Mouse (Mus musculus): ENCODE data around the gene Trib3. TPM values are rescaled to one million over a fixed set of nuclear protein-coding genes. Genes with fewer than 3 reads are reported as not detected.

Gene Trib3
- polyA plus RNA-seq, 1 experiment = 27.6 TPM

DNA sequence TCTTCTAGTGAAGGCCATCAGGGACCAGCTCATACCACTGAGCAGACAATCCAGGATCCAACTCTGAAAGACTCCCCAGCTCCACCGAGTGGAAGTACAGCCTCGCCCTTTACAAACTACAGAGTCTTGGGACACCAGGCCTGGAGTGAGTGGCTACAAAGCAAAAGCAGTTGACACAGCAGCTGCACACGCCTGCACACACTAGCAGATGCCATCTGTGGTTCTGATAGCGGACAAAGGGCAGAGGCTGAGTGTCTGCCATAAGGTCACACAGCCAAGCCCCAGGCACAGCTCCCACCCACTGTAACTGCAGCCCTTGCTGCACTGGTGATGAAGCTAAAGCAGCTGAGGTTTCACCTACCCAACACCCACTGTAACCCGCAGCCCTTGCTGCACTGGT lies 22.3 kb downstream of the Trib3 start:
- Histone ChIP-seq H3K79me3 (ENCODE audit: low read depth) (no peaks in the 10 kb centered on the region), H3ac (ENCODE audit: control insufficient read depth, insufficient read length, low read depth) (no peak overlapping the region), H3K27me3 (ENCODE audit: control insufficient read depth, insufficient read depth, insufficient read length) (no peaks in the 10 kb centered on the region), H3K4me3 (ENCODE audit: insufficient read depth, poor library complexity, severe bottlenecking) (no peak overlapping the region), H3K79me2 (ENCODE audit: control insufficient read depth, insufficient read depth) (peaks cover 7% of the 10 kb centered on the region), H3K36me3 (ENCODE audit: control insufficient read depth, insufficient read depth) (peaks cover 62% of the 10 kb centered on the region)
- TF ChIP-seq USF1 (IDR thresholded peaks at IDR 0.05; ENCODE audit: low read depth) (no peak), MAX (IDR thresholded peaks at IDR 0.05) (no peak), MYOD1 (IDR thresholded peaks at IDR 0.05; ENCODE audit: control insufficient read depth, insufficient read length, low read depth) (no peak), CTCF (IDR thresholded peaks at IDR 0.05; ENCODE audit: control insufficient read depth, insufficient read depth, insufficient read length) (no peak), FOSL1 (IDR thresholded peaks at IDR 0.05; ENCODE audit: insufficient read depth, low read length, poor library complexity, severe bottlenecking) (no peak), MYOG (IDR thresholded peaks at IDR 0.05; ENCODE audit: control insufficient read depth, extremely low read depth, insufficient read length) (no peak), CEBPB (IDR thresholded peaks at IDR 0.05; ENCODE audit: low read depth) (no peak)

DNA sequence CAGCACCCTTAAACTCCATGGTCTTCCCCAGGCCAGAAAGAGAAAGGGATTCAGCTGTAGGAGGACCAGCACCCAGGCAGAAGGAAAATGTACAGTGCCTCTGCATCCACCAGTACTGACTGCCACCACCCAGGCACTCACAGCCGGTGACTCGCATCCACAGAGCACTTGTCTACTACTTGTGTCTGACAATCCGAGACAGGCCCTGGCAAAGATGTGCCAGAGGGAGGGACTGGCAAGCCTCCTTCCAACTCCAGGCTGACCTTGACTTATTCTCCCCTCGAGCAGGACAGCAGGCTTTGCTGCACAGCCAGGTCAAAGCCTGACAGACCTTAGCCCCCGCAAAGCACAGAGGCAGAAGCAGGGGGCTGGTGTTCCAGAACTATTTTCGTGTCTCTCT lies 26.8 kb downstream of the Trib3 start:
- no peaks in the 10 kb centered on the region for H3K79me3 ChIP-seq (ENCODE audit: low read depth)
- H3K4me3 ChIP-seq (ENCODE audit: insufficient read depth, poor library complexity, severe bottlenecking) = no peak overlapping the region
- no peak overlapping the region for H3ac ChIP-seq (ENCODE audit: control insufficient read depth, insufficient read length, low read depth)
- no peaks in the 10 kb centered on the region for H3K79me2 ChIP-seq (ENCODE audit: control insufficient read depth, insufficient read depth)
- H3K27me3 ChIP-seq (ENCODE audit: control insufficient read depth, insufficient read depth, insufficient read length) = no peaks in the 10 kb centered on the region
- TF ChIP-seq CEBPB (IDR thresholded peaks at IDR 0.05; ENCODE audit: low read depth) (no peak), MYOG (IDR thresholded peaks at IDR 0.05; ENCODE audit: control insufficient read depth, extremely low read depth, insufficient read length) (no peak), MAX (IDR thresholded peaks at IDR 0.05) (no peak), FOSL1 (IDR thresholded peaks at IDR 0.05; ENCODE audit: insufficient read depth, low read length, poor library complexity, severe bottlenecking) (no peak), CTCF (IDR thresholded peaks at IDR 0.05; ENCODE audit: control insufficient read depth, insufficient read depth, insufficient read length) (no peak), MYOD1 (IDR thresholded peaks at IDR 0.05; ENCODE audit: control insufficient read depth, insufficient read length, low read depth) (no peak), USF1 (IDR thresholded peaks at IDR 0.05; ENCODE audit: low read depth) (no peak)
- H3K36me3 ChIP-seq (ENCODE audit: control insufficient read depth, insufficient read depth) = peaks cover 63% of the 10 kb centered on the region

DNA sequence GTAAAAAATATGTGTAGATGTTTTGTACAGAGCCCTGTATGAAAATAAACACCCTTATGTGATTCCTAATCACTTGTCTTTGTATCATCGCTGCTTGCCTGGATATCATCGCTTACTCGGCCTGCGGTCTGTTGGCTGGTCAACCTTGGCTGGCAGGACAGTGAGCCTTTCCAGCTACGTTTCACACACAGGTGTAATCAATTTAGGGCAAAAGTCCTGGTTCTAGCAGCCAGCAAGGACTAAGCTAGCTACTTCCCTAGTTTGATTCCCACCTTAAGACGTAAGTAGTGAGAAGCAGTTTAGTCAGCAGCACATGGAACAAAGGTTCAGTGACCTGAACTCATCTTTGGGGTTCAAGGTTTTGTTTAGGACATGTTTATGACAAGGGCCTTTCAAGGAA lies 29.9 kb downstream of the Trib3 start:
- H3ac ChIP-seq (ENCODE audit: control insufficient read depth, insufficient read length, low read depth) = no peak overlapping the region
- no peak for TF ChIP-seq USF1 (IDR thresholded peaks at IDR 0.05; ENCODE audit: low read depth)
- no peak for TF ChIP-seq FOSL1 (IDR thresholded peaks at IDR 0.05; ENCODE audit: insufficient read depth, low read length, poor library complexity, severe bottlenecking)
- no peak for TF ChIP-seq MYOD1 (IDR thresholded peaks at IDR 0.05; ENCODE audit: control insufficient read depth, insufficient read length, low read depth)
- TF ChIP-seq MYOG (IDR thresholded peaks at IDR 0.05; ENCODE audit: control insufficient read depth, extremely low read depth, insufficient read length) = no peak
- no peak for TF ChIP-seq CEBPB (IDR thresholded peaks at IDR 0.05; ENCODE audit: low read depth)
- TF ChIP-seq MAX (IDR thresholded peaks at IDR 0.05) = no peak
- no peak for TF ChIP-seq CTCF (IDR thresholded peaks at IDR 0.05; ENCODE audit: control insufficient read depth, insufficient read depth, insufficient read length)
- no peaks in the 10 kb centered on the region for H3K79me3 ChIP-seq (ENCODE audit: low read depth)
- peaks cover 80% of the 10 kb centered on the region for H3K36me3 ChIP-seq (ENCODE audit: control insufficient read depth, insufficient read depth)
- H3K4me3 ChIP-seq (ENCODE audit: insufficient read depth, poor library complexity, severe bottlenecking) = no peak overlapping the region
- H3K27me3 ChIP-seq (ENCODE audit: control insufficient read depth, insufficient read depth, insufficient read length) = no peaks in the 10 kb centered on the region
- H3K79me2 ChIP-seq (ENCODE audit: control insufficient read depth, insufficient read depth) = no peaks in the 10 kb centered on the region

DNA sequence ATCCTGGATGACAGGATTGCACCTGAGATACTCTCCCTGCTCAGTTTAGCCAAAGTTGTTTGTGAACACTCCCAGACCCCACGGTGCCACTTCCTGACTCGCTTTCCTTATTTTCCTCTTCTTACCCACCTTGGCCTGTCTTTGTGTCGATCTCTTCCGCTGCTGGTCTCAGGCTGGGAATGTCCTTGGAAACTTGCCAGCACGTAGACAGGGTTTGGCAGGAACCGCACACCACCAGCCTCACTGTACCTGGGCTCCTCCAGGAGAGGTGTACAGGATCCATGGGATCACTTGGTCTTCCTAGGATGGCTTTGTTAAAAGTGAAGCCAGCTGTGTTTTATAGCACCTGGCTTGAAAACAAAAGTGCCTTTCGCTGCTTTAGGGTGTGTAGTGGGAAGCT lies 30.8 kb downstream of the Trib3 start:
- peaks cover 84% of the 10 kb centered on the region for H3K36me3 ChIP-seq (ENCODE audit: control insufficient read depth, insufficient read depth)
- no peak overlapping the region for H3K4me3 ChIP-seq (ENCODE audit: insufficient read depth, poor library complexity, severe bottlenecking)
- H3K79me3 ChIP-seq (ENCODE audit: low read depth) = no peaks in the 10 kb centered on the region
- no peaks in the 10 kb centered on the region for H3K79me2 ChIP-seq (ENCODE audit: control insufficient read depth, insufficient read depth)
- TF ChIP-seq FOSL1 (IDR thresholded peaks at IDR 0.05; ENCODE audit: insufficient read depth, low read length, poor library complexity, severe bottlenecking) = no peak
- no peaks in the 10 kb centered on the region for H3K27me3 ChIP-seq (ENCODE audit: control insufficient read depth, insufficient read depth, insufficient read length)
- no peak overlapping the region for H3ac ChIP-seq (ENCODE audit: control insufficient read depth, insufficient read length, low read depth)

DNA sequence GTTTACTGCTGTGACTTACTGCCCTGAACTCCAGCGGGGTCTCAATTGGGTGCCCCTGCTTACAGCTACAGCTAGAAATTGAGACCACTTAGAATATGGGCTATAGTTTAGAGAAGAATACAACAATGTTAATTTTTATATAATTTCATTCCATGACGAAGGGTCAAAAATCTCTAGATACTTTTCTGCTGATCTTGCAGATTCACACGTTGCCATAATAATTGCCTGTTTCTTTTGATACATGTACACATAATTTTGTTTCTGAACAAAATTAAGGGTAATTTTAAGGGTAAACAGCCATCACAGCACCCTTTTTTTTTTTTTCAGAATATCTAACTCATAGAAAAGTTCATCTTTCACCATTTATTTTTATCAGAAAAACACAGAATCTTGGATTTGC lies 36.6 kb downstream of the Trib3 start:
- no peaks in the 10 kb centered on the region for H3K27me3 ChIP-seq (ENCODE audit: control insufficient read depth, insufficient read depth, insufficient read length)

DNA sequence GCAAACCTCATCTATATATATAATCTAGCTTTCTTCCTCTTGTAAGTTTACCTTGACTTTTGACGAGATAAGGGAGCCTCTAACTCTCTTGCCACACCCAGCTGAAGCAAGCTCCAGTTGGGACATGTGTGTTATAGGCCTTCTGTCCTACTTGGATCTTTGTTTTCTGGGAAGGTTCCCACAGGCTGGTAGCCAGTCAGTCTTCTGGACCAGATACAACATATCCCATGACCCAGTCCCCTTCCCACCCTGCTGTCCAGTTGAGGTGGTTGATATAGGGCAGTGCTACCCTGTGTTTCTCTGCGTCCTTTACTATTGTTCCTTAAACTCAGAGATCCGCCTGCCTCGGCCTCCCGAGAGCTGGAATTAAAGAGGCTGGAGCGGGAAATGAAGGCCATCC lies 38.4 kb downstream of the Trib3 start:
- Histone ChIP-seq H3K4me3 (ENCODE audit: insufficient read depth, poor library complexity, severe bottlenecking) (no peak overlapping the region), H3K79me3 (ENCODE audit: low read depth) (peaks cover 9% of the 10 kb centered on the region), H3K79me2 (ENCODE audit: control insufficient read depth, insufficient read depth) (peaks cover 23% of the 10 kb centered on the region), H3ac (ENCODE audit: control insufficient read depth, insufficient read length, low read depth) (no peak overlapping the region), H3K36me3 (ENCODE audit: control insufficient read depth, insufficient read depth) (peaks cover 86% of the 10 kb centered on the region), H3K27me3 (ENCODE audit: control insufficient read depth, insufficient read depth, insufficient read length) (no peaks in the 10 kb centered on the region)
- no peak for TF ChIP-seq CEBPB (IDR thresholded peaks at IDR 0.05; ENCODE audit: low read depth)

More for the DNA sequence above, 36.6 kb downstream of the Trib3 start:
- TF ChIP-seq FOSL1 (IDR thresholded peaks at IDR 0.05; ENCODE audit: insufficient read depth, low read length, poor library complexity, severe bottlenecking) (no peak), MAX (IDR thresholded peaks at IDR 0.05) (no peak), USF1 (IDR thresholded peaks at IDR 0.05; ENCODE audit: low read depth) (no peak), CTCF (IDR thresholded peaks at IDR 0.05; ENCODE audit: control insufficient read depth, insufficient read depth, insufficient read length) (no peak), CEBPB (IDR thresholded peaks at IDR 0.05; ENCODE audit: low read depth) (no peak), MYOD1 (IDR thresholded peaks at IDR 0.05; ENCODE audit: control insufficient read depth, insufficient read length, low read depth) (no peak)
- H3K79me3 ChIP-seq (ENCODE audit: low read depth) = peaks cover under 1% of the 10 kb centered on the region
- no peak overlapping the region for H3K4me3 ChIP-seq (ENCODE audit: insufficient read depth, poor library complexity, severe bottlenecking)
- H3K36me3 ChIP-seq (ENCODE audit: control insufficient read depth, insufficient read depth) = peaks cover 94% of the 10 kb centered on the region
- no peak overlapping the region for H3ac ChIP-seq (ENCODE audit: control insufficient read depth, insufficient read length, low read depth)
- H3K79me2 ChIP-seq (ENCODE audit: control insufficient read depth, insufficient read depth) = peaks cover 6% of the 10 kb centered on the region
